Mouse (Mus musculus): Measurements from ENCODE around the gene Gm6268. TPM values are rescaled to one million over a fixed set of nuclear protein-coding genes. Genes with fewer than 3 reads are reported as not detected.

Gene Gm6268
- polyA plus RNA-seq, 1 experiment from 2014 or later, result not detected

Small RNA genes within 50 kb of the gene (microRNA-seq; reads per million reads assigned to microRNA genes)
- gene Gm44485, result not detected

Other genes with a start within 250 kb of the Gm6268 start
- gene Zcchc12, start 205.4 kb upstream of the Gm6268 start, polyA plus RNA-seq (2016; fragmentation: Nextera tagmentation; extraction: Ambion mirVana), result 56.2 and 67.6 TPM in 2 replicates
- gene Lonrf3, start 72.9 kb upstream of the Gm6268 start, polyA plus RNA-seq (2016; fragmentation: Nextera tagmentation; extraction: Ambion mirVana), result 1.7 and 1.8 TPM in 2 replicates
- not detected in 2 replicates for gene Gm14569, start 90.5 kb downstream of the Gm6268 start, polyA plus RNA-seq (2016; fragmentation: Nextera tagmentation; extraction: Ambion mirVana)
- gene Pgrmc1, start 196.9 kb downstream of the Gm6268 start, polyA plus RNA-seq (2016; fragmentation: Nextera tagmentation; extraction: Ambion mirVana), result 414 and 424 TPM in 2 replicates
- 3.9 and 4.4 TPM in 2 replicates for gene Akap17b, start 244.1 kb downstream of the Gm6268 start, polyA plus RNA-seq (2016; fragmentation: Nextera tagmentation; extraction: Ambion mirVana)

Data from forebrain, embryonic 12.5 days (tissue).